Mouse (Mus musculus): ENCODE results near the gene Nyap1.

DNA sequence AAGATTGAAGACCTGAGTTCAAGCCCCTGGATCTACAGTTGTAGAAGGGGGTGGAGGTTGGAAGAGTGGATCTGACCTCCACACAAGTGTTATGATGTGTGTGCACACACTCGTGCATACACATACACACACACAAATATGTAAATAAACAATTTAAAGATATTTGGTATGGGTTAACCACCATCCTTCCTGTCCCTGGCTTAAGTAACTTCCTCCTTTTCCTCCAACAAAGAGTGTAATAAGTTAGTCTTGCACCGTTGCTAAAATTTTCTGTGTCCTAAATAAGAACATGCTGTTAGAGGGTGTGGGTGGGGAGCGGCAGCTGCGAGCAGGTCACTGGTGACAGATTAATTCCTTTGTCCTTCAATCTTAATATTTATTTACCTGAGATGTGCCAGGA is 45.5 kb downstream of the Nyap1 start:
- no peak for TF ChIP-seq GATA1 (IDR thresholded peaks at IDR 0.05; ENCODE audit: low read length)
- no peak for TF ChIP-seq TAL1 (IDR thresholded peaks at IDR 0.05; ENCODE audit: low read length)

Data from erythroblast, embryonic 14.5 days (primary cell).